Mouse (Mus musculus) retina, embryonic 14.5 days (tissue): Measurements from ENCODE around the gene 2810004N23Rik.

Source experiments
- DNase-seq: peaks from one replicate; pipeline ENCODE4 v3.0.0-alpha.2; 2015; ENCODE audit warnings: low spot score

The 2810004N23Rik gene

DNA sequence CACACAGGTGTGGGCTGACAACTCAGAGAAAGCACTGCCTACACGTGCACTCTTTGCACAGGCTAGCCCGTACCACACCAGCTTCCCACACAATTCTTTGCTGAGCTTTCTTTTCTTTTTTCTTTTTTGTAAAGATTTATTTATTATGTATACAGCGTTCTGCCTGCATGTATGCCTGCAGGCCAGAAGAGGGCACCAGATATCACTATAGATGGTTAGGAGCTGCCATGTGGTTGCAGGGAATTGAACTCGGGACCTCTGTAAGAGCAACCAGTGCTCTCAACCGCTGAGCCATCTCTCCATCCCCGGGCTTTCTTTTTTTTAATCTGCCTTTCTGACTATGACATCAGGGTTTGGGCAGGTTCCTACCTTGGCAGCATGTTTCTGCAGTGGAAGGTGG, 39.4 kb downstream of the 2810004N23Rik start:
- DNase-seq, result no peak

DNA sequence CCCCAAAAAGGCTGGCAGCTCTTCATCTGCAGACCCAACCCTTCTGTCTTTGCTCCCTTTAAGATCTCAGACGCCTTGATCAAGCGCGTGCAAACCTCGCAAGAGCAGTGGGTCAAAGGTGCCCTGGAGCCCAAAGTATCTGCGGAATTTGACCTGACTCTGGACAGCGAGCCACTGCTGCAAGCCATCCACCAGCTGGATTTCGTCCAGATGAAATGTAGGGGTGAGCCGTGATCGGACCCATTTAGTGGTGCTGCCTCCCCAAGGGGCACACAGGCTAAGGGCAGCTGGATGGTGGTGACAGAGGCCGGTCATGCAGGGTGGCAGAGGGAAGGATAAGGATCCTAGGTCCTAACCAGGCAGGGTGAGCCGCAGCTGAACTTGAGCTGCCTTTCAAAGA, 42.8 kb downstream of the 2810004N23Rik start:
- no peak for DNase-seq

DNA sequence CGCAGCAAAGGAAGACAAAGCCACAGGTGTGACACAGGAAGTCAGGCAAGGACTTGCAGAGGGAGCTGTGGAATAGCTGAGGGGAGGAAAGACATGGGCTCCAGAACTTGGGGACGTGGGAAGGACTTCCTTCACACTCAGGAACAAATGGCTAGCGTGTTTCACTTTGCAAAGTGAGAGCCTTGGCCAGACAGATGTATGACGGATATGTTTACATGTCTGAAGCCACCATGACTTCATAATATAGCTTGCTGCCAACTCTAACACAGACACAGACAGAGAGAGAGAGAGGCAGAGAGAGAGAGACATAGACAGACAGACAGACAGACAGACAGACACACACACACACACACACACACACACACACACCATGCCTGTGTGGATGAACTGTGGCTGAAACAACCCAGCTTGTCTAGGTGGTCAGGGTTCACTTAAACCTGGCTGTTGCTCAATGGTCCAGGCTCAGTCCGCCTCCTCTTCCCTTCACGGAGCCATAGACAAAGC, 43.3 kb downstream of the 2810004N23Rik start:
- no peak for DNase-seq

DNA sequence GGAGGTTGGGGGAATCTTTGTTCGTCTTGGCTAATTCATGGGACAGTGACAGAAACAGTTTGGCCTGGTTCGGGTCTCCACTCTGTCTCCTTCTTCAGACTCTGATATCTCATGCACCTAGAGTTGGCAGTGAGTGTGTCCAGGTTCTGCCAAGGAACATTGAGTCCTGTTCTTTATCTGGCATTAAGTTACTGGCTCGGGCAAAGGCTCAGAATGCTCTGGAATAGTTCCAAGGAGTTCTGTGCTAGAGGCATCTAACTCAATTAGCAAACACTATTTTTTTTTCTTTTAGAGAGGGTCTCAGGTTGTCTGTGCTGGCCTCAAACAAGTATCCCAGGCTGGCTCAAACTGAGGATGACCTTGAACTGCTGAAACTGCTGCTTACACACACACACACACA, 45.6 kb downstream of the 2810004N23Rik start:
- no peak for DNase-seq

DNA sequence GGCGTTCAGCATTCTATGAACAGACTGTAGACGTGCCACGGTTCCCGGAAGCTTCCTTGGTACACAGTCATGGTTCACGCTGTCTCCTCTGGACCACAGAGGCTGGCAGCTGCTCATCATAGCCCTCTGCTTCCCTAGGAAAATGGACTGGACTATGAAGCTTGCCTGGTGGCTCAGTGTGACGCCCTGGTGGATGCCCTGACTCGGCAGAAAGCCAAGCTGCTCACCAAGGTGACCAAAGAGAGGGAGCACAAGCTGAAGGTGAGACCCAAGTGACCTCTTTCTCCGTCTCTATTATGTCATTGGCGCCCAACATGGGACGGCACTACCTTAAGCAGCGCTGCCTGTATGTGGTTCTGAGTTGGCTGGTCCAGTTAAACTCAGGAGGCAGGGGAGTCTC, 46.1 kb downstream of the 2810004N23Rik start:
- DNase-seq, result no peak

DNA sequence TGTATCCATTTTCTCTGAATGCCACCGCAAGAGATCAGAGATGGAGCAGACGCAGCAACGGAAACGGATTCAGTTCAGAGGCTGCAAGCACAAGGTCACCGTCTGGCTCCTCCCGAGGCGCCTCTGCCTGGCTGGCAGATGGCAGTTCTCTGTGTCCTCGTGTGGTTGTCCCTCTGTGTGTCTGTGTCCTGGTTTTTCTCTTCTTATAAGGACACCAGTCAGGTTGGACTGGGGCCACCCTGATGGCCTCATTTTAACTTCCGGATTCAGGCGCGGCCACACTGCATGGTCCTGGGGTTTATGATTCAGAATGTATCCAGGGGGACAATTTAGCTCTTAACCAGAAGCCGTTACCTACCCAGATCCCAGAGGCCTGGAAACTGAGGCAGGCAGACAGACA, 47.0 kb downstream of the 2810004N23Rik start:
- no peak for DNase-seq

DNA sequence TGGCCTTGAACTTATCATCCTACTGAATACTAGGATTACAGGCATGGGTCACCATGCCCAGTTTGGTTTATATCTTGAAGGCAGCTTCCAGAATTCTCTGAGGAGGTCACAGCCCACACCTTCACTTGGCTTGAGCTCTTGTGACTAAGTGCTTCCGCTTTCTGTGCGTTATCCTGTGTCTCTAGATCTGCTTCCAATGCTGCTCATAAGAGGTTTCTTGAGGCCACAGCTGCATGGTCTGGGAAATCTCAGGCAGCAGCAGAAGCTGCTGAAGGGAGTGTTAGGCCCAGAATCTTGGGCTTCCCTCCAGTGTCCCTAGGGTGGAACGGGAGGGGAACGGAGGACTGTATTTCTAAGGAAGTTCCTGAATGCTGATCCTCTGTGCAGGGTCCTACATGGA, 49.6 kb downstream of the 2810004N23Rik start:
- no peak for DNase-seq

DNA sequence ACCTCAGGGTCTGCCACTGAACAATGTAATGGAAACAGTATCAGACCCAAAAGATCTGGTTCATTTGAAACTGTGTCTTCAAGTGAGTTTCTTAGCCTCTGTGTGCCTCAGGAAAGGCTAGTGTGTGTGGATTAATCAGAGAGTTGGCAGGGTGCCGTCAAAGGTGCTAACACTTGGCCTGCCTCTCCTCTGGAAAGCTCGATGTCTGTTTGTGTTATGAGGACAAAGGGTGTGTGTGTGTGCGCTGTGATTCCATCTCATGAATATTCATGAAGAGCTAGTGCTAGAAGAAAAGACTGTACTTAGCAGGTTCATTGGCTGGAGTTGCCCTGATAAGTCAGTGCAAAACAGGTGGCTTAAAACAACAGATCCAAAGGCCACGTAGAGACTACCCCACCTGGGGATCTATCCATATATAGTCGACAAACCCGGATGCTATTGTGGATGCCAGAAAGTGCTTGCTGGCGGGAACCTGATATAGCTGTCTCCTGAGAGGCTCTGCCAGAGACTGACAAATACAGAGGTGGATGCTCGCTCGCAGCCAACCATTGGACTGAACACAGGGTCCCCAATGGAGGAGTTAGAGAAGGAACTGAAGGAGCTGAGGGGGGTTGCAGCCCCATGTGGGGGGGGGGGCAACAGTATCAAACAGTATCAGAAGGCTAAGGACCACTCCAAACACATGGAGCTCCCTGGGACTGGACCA, 52.1 kb downstream of the 2810004N23Rik start:
- no peak for DNase-seq

DNA sequence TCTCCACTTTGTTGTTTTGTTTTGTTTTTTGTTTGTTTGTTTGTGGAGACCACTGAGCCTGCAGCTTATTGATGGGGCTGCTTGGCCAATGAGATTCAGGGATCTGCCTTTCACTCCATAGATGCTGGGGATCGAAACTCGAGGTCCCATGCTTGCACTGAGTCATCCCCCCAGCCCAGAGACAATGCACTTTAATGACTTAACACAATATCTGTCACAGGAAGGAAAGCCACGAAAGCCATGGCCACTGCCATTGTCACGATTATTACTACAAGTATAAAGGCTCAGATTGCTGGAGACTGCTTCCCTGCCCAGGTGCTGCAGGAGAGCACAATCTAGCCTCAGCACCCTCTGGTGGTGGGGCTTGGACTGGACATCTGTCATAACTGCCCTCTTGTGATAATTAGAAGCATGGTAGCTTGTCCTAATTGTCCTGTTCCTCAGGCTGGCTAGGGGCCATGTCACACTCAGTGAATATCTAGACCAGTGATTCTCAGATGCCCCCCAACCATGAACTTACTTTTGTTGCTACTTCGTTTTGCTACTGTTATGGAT, 52.8 kb downstream of the 2810004N23Rik start:
- peak; percentile 25 for DNase-seq

DNA sequence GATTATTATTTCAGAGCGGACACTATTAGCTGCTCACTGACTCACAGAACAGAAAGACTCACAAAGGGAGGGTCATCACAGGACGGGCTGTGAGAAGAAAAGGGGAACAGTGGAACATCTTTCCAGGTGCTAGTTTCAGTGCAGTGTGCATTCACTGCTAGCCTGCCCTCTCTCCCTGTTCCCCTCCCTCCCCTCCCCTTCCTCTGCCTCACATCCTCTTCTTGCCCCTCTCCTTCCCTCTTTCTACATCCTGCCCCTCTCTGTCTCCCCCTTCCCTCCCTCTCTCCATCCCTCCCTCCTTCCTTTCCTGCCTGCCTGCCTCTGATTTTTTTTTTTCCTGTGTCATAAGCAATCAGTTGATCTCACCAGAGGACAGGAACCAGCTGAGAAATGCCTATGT, 53.5 kb downstream of the 2810004N23Rik start:
- no peak for DNase-seq

DNA sequence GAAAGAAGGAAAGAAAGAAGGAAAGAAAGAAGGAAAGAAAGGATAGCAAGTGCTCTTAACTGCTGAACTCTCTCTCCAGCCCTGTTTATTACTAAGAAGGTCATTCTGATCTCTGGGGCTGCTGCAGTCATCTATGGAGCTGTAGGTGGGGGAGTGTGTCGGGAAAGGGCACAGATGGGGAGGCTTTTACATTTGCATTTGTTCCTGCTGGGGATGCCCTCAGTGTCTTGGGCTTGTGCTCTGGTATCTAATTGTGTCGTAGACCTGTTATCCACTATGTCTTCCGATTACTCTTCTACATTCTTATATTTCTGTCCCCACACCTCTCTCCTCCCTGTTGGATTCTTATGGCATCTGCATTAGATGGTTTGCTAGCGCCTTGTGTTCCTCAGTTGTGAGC, 56.9 kb downstream of the 2810004N23Rik start:
- DNase-seq, result no peak

DNA sequence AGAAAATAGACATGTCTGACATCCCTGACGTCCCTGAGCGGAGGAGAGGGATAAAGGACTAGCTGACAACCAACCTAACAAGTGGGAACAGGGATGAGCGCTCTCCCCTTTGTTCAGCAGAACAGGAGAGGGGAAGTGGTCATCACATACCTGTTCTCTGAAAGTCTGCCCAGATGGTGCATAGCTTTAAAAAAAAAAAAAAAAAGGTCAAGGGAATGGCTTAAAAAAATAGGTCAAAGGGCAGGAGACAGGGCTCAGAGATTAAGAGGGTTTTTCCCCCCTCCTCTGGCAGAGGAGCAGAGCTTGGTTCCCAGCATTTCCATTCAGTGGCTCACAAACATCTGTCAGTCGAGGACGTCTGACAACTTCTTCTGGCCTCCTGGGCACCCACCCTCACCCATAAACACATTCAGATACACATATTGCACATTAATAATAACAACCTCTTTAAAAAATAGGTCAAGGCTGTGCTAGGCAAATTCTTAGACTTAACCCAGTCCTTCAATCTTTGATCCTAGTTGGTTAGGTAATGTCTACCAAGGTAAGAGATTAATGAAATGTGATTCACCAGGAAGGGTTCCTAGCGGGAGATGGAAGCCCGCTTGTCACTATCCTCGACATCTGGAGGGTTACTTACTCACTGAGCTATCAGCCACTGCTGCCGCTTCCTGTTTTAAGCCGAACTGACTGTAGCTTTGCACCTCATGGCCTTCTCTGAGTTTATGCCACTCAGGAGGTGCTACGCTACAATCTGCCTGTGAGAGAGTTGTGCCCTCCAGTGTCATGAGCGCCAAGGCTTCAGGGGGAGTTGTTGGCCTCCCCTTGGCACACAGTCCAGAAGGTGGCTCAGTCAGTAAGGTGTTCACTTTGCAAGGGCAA, 58.9 kb downstream of the 2810004N23Rik start:
- no peak for DNase-seq

DNA sequence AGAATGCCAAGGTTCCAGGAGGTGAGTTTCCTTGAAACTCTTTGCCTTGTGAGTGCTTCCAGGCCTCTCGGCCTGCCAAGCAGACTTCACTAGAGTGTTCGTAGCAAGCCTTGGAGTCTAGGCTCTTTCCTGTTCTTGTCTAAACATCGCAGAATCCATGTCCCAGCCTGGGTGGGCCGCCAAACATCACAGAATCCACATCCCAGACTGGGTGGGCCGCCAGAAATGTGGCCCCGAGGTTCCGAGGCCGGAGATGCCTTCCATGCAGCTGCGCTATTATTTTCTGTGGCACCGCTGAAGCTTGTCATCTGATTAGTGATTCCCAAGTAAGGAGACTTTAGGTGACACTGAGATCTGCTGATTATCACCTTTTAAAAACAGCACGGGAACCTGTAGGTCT, 62.4 kb downstream of the 2810004N23Rik start:
- no peak for DNase-seq

DNA sequence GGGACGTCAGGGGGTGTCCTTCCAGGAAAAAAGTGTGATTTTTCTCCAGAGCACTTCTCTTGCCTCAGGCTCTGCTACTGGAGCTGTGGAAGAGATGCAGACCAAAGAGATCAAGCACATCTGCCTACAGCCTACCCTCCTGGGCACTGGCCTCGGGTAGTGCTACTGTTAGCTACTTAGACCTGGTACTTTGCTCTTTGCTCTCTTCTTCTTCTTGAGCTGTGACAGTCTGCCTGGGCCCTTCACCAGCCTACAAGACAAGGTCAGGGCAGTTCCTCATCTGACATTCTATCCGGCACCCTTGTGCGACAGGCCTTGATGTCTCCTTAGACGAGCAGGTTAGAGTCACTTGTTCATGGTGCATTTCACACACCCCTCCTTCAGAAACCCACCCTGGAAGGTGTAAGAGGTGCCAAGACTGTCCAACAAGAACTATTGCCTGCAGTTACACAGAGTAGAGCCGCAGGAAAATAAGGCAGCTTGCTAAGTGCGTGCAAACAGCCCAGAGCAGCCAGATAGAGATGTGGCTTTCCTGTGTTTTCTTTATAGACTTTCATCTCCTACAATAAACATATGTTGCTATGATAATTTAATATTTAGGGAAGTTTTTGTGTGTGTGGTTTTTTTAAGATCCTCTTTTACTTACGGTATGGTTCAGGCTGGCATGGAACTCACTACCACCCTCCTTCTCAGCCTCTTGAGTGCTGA, 67.0 kb downstream of the 2810004N23Rik start:
- DNase-seq, result no peak

DNA sequence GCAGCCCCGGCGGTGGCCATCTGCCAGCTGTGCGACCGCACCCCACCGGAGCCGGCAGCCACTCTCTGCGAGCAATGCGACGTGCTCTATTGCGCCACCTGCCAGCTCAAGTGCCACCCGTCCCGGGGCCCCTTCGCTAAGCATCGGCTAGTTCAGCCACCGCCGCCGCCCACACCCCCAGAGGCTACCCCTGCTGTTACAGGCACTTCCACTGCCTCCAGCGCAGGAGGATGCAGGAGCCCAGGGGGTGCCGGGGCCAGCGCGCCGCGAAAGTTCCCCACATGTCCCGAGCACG, 68.5 kb downstream of the 2810004N23Rik start:
- peak; percentile 81 for DNase-seq

DNA sequence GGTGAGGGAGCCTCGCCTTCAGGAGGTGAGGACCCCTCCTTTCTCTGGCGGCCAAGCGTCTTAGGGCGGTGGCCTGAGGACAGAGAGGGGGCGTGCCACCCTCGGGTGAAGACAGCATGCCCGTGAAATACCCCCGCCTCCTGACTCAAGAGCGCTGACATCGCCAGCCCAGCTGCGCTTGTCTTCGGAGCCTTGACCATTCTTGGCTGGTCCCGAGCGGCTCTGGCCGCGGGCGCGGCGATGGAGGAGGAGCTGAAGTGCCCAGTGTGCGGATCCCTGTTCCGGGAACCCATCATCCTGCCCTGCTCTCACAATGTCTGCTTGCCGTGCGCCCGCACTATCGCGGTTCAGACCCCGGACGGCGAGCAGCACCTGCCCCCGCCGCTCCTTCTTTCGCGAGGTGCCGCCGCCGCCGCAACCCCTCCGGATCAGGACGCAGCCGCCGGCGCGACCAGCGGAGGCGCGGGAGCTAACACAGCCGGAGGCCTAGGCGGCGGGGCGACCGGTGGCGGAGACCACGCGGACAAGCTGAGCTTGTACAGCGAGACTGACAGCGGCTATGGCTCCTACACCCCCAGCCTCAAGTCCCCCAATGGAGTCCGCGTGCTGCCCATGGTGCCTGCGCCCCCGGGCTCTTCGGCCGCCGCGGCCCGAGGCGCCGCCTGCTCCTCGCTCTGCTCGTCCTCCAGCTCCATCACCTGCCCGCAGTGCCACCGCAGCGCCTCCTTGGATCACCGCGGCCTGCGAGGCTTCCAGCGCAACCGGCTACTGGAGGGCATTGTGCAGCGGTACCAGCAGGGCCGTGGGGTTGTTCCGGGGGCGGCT, 69.0 kb downstream of the 2810004N23Rik start:
- peak; percentile 46 for DNase-seq

DNA sequence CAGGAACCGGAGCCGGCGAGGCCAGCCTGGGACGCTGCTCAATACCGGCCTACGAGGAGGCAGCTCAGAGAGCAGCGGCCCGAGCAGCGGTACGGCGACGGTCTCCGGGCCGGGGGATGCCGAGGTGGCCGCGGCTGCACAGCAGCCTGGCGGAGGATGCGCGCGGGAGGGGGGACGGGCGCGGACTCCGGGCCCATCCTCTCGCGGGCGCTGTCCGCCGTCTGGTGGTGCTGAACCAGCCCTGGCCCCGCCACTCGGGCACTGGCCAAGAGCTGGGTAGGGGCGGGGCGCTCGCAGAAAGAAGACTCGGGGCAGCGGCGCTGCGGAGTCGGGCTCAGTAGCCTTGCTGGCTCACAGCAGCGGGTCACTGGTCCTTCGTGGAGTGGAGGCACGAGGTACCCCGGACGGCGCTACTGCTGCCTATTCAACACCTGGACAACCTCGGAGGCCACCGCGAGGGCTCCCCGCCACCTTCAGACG, 69.7 kb downstream of the 2810004N23Rik start:
- DNase-seq, result peak; percentile 86

DNA sequence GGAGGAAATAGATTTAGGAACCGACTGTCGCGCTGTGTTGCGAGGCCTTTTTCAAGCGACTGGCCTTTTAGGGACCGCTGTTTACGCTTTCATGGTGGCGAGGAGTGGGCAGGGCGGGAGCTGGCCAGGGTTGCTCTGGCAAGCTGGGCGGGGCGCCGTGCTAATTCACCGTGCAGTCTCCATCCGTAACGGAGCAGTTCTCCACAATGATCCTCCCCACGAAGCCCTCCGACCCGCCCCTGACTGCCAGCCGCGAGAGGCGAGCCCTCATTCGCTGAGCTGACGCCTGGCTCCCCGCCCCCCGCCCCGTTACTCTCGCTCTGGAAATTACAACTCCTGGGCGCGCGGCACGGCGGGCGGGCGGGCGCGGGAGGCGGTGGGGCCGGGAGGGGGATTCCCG, 70.2 kb downstream of the 2810004N23Rik start, which contains the start of gene Trim67:
Trim67 (plus strand) TSS at position 385 of the 400 bp plus-strand sequence.
- DNase-seq, result peak; percentile 86

DNA sequence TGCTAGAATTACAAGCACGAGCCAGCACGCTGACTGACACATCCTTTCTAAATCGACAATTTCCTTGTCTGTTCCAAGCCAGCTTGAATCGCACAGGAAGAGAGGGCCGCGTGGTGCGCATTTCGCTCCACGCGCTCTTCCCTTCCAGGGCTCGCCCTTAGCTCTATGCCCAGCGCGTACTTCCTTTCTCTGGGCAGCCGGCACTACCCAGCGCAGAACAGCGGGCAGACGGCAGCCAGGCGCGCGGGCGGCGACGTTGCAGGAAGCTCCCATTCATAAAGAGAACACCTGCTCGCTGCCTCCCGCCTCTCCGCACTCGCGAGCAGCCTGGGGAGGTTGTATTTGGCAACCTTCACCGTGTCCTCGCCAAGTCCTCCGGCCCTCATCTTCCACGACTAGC, 70.7 kb downstream of the 2810004N23Rik start:
- DNase-seq, result peak; percentile 37

DNA sequence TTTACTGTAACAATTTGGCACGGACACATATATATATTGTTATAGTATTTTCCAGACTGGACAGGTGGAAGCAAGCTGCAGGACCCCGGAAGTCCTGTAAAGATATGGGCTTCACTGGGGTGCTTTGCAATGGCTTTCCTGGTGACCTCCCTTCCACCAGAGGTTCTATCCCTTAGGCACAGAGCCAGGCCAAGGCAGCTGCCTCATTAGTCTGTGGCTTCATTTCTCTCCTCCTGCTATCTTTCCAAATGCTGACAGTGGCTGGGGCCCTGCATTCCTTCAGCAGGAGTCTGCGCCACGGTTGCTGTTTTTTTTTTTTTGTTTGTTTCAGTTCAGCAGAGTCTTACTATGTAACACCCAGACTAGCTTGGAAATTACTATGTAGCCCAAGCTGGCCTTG, 71.2 kb downstream of the 2810004N23Rik start:
- no peak for DNase-seq

DNA sequence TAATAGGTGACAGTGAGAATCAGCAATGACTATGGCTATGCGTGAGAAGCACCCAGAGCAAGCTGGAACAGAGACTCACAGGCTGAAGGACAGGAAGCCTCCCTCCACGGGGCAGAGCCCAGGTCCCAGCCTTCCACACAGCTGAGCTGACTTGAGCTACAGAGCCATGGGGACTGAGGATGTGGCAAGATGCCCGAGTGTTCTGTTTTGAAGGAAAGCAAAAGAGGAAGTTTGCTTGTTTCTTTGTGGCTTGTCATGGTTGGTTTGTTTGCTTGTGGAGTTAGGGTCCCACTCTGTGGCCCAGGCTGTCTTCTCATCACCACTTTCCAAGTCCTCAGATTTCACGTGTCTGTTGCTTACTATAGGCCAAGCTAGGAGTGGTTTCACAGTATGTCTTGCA, 72.2 kb downstream of the 2810004N23Rik start:
- DNase-seq, result no peak
